Mouse (Mus musculus) intestine, postnatal 0 days (tissue): ENCODE measurements around the gene Ifnk. TPM values are rescaled to one million over a fixed set of nuclear protein-coding genes. Genes with fewer than 3 reads are reported as not detected.

Experiments used
- ATAC-seq: fragments of 200-750 bp; cut with Nextera tagmentation; 2 replicates; pipeline ENCODE4 v1.8.0; 2017; ENCODE audit warnings: mild to moderate bottlenecking, moderate TSS enrichment, moderate library complexity
- H3K27ac ChIP-seq: fragments of 300-500 bp; sonication (generic); 2 replicates; pipeline ENCODE4 v1.5.1; 2014; ENCODE audit warnings: mild to moderate bottlenecking, low read depth, low read length, moderate library complexity
- H3K27me3 ChIP-seq: fragments of 300-500 bp; sonication (generic); replicated peaks from 2 replicates; pipeline ENCODE4 v1.6.1; 2014; ENCODE audit warnings: low read length, mixed read lengths; ENCODE audit not compliant: control insufficient read depth, insufficient read depth
- H3K36me3 ChIP-seq: fragments of 300-500 bp; sonication (generic); 2 replicates; pipeline ENCODE4 v1.6.1; 2014; ENCODE audit warnings: mild to moderate bottlenecking, moderate library complexity; ENCODE audit not compliant: control insufficient read depth, insufficient read depth
- H3K4me1 ChIP-seq: fragments of 300-500 bp; sonication (generic); replicated peaks from 2 replicates; pipeline ENCODE4 v1.6.1; 2014; ENCODE audit warnings: antibody characterized with exemption, low read length, mixed read lengths; ENCODE audit not compliant: control insufficient read depth, insufficient read depth
- H3K4me2 ChIP-seq: fragments of 300-500 bp; sonication (generic); replicated peaks from 2 replicates; pipeline ENCODE4 v1.6.1; 2014; ENCODE audit warnings: low read depth, mild to moderate bottlenecking, moderate library complexity
- H3K4me3 ChIP-seq: fragments of 300-500 bp; sonication (generic); 2 replicates; pipeline ENCODE4 v1.5.1; 2014; ENCODE audit warnings: low read depth, low read length
- H3K9ac ChIP-seq: fragments of 300-500 bp; sonication (generic); 2 replicates; pipeline ENCODE4 v1.6.1; 2014; ENCODE audit warnings: mild to moderate bottlenecking, low read depth, low read length
- H3K9me3 ChIP-seq: fragments of 300-500 bp; sonication (generic); 2 replicates; pipeline ENCODE4 v1.6.1; 2016; ENCODE audit warnings: mixed run types; ENCODE audit not compliant: control insufficient read depth
- CTCF ChIP-seq: sonication (generic); IDR thresholded peaks from 2 replicates; pipeline ENCODE4 v1.5.1; 2016; ENCODE audit warnings: low read depth, mild to moderate bottlenecking, control low read depth, antibody characterized with exemption, moderate library complexity
- WGBS: fragments of 180-500 bp; shearing (Covaris S2); extraction: QIAGEN DNeasy Blood & Tissue Kit; methylation state at CpG from one replicate; pipeline ENCODE4 v1.1.7; 2014; 5-methylcytosine and 5-hydroxymethylcytosine counted together
- polyA plus RNA-seq: library from polyadenylated mRNA; unstranded; fragments of >200 nt; fragmentation: Nextera tagmentation; extraction: Ambion mirVana; gene quantifications from 2 replicates; pipeline ENCODE4 v1.2.1, GENCODE M21; 2015

Gene Ifnk
- polyA plus RNA-seq, 1 experiment from 2014 or later = 0.25 TPM

GRCm38 (mm10) chr4:35134846-35135611 is 16.8 kb upstream of the Ifnk start:
- Histone ChIP-seq H3K9me3 (no peaks in the 10 kb centered on the region), H3K36me3 (no peaks in the 10 kb centered on the region; the same call in 1 of the 2 replicates), H3K4me3 (no peak overlapping the region), H3K4me1 (no peaks in the 10 kb centered on the region; the same call in 1 of the 2 replicates), H3K27me3 (no peaks in the 10 kb centered on the region), H3K27ac (no peak overlapping the region), H3K4me2 (no peak overlapping the region), H3K9ac (no peak overlapping the region)
- TF ChIP-seq CTCF = no peak
- ATAC-seq = no peak
- WGBS = 54% methylated on average over 15 of the region's 15 CpGs

- H3K36me3 ChIP-seq = no peaks in the 10 kb centered on the region; the same call in 1 of the 2 replicates
- H3K4me1 ChIP-seq = no peaks in the 10 kb centered on the region; the same call in 1 of the 2 replicates
- H3K4me3 ChIP-seq = no peak overlapping the region
- 71% methylated on average over 4 of the region's 4 CpGs for whole genome bisulfite sequencing
- no peaks in the 10 kb centered on the region for H3K9me3 ChIP-seq
- no peak overlapping the region for H3K9ac ChIP-seq
- no peak for TF ChIP-seq CTCF
- no peak overlapping the region for H3K4me2 ChIP-seq
- H3K27me3 ChIP-seq = no peaks in the 10 kb centered on the region
- H3K27ac ChIP-seq = no peak overlapping the region
- no peak for ATAC-seq
These were observed 16.1 kb upstream of the Ifnk start for GRCm38 (mm10) chr4:35135806-35136205.

GRCm38 (mm10) chr4:35136996-35137395 is 14.9 kb upstream of the Ifnk start:
- Histone ChIP-seq H3K36me3 (no peaks in the 10 kb centered on the region; the same call in 1 of the 2 replicates), H3K4me1 (no peaks in the 10 kb centered on the region; the same call in 1 of the 2 replicates), H3K9ac (no peak overlapping the region), H3K4me3 (no peak overlapping the region), H3K27me3 (no peaks in the 10 kb centered on the region), H3K27ac (no peak overlapping the region), H3K9me3 (no peaks in the 10 kb centered on the region), H3K4me2 (no peak overlapping the region)
- 68% methylated on average over 8 of the region's 8 CpGs for WGBS
- ATAC-seq = no peak
- no peak for TF ChIP-seq CTCF

- Histone ChIP-seq H3K4me1 (no peaks in the 10 kb centered on the region; the same call in 1 of the 2 replicates), H3K4me2 (no peak overlapping the region), H3K36me3 (no peaks in the 10 kb centered on the region; the same call in 1 of the 2 replicates), H3K9ac (no peak overlapping the region), H3K4me3 (no peak overlapping the region), H3K9me3 (no peaks in the 10 kb centered on the region), H3K27me3 (no peaks in the 10 kb centered on the region), H3K27ac (no peak overlapping the region)
- 67% methylated on average over 6 of the region's 6 CpGs for WGBS
- TF ChIP-seq CTCF = no peak
- no peak for ATAC-seq
These were observed 13.8 kb upstream of the Ifnk start for GRCm38 (mm10) chr4:35138077-35138476.

- WGBS = 65% methylated on average over 6 of the region's 6 CpGs
- H3K36me3 ChIP-seq = no peaks in the 10 kb centered on the region
- H3K4me1 ChIP-seq = no peaks in the 10 kb centered on the region
- TF ChIP-seq CTCF = no peak
- no peak overlapping the region for H3K27ac ChIP-seq
- H3K4me3 ChIP-seq = no peak overlapping the region
- no peaks in the 10 kb centered on the region for H3K9me3 ChIP-seq
- no peak overlapping the region for H3K4me2 ChIP-seq
- no peaks in the 10 kb centered on the region for H3K27me3 ChIP-seq
- H3K9ac ChIP-seq = no peak overlapping the region
- ATAC-seq = no peak
These were observed 11.5 kb upstream of the Ifnk start for GRCm38 (mm10) chr4:35140317-35140716.

GRCm38 (mm10) chr4:35143472-35144102 is 8.3 kb upstream of the Ifnk start:
- Histone ChIP-seq H3K9me3 (no peaks in the 10 kb centered on the region), H3K9ac (no peak overlapping the region), H3K4me2 (no peak overlapping the region; the same call in 1 of the 2 replicates), H3K27me3 (no peaks in the 10 kb centered on the region), H3K36me3 (no peaks in the 10 kb centered on the region), H3K27ac (no peak overlapping the region), H3K4me1 (no peaks in the 10 kb centered on the region), H3K4me3 (no peak overlapping the region)
- TF ChIP-seq CTCF = no peak
- ATAC-seq = no peak
- 72% methylated on average over 12 of the region's 12 CpGs for WGBS
